8 mouse cellular contexts compared by ENCODE assay signal in genomic region chr9:114752311-114752710, GRCm38 (mm10). TPM values are rescaled to one million over a fixed set of nuclear protein-coding genes. Genes with fewer than 3 reads are reported as not detected.
DNase-seq lines count a peak whose midpoint lies in the region; ATAC-seq and TF ChIP-seq lines count a peak whose summit lies in the region.

No protein-coding gene starts in this region.

- TF ChIP-seq CTCF in heart, adult 2 months (IDR thresholded peaks at IDR 0.05): no peak

- H3K79me2 ChIP-seq in heart, adult 2 months (replicated peaks; ENCODE audit: control insufficient read depth, insufficient read depth, low read length): no peaks in the 10 kb centered on the region

- no peak for TF ChIP-seq POLR2A in heart, adult 2 months (IDR thresholded peaks at IDR 0.05; ENCODE audit: insufficient read depth, low read depth, low read length)

- intact Hi-C loops in heart, adult 2 months (cut with DNase I): loop anchor here (2.0 to 5.0 kb wide), 4 partner anchors 28 to 205 kb away; partner anchors contain the start of gene Cmtm7

- no peaks in the 10 kb centered on the region for H3K9me3 ChIP-seq in megakaryocyte, embryonic 14.5 days

- no peak for DNase-seq in heart, adult 2 months
- no peak for DNase-seq in heart, adult 9 months (ENCODE audit: low spot score in 2 of 2)
- DNase-seq in A20 (ENCODE audit: low read depth, low spot score): peak; percentile 81
- DNase-seq in urinary bladder, postnatal 36 days (ENCODE audit: low spot score in 2 of 2): no peak
- DNase-seq in adrenal gland, adult (ENCODE audit: inconsistent age in 2 of 2, low spot score in 1 of 2): no peak
- DNase-seq in MN1 (ENCODE audit: low spot score): no peak

- no peak overlapping the region for H3K4me3 ChIP-seq in heart, adult 2 months
- peak overlapping the region; percentile 92 for H3K4me3 ChIP-seq in megakaryocyte, embryonic 14.5 days (replicated peaks)

- no peak for TF ChIP-seq EP300 in heart, adult 2 months (IDR thresholded peaks at IDR 0.05; ENCODE audit: insufficient read depth, low read depth, low read length)

- H3K27ac ChIP-seq in heart, adult 2 months: peak overlapping the region; percentile 45

- ATAC-seq in granulocyte monocyte progenitor cell, adult 5-6 weeks (replicated peaks; ENCODE audit: poor library complexity, severe bottlenecking): peak; percentile 3; the same call in 1 of the 2 replicates

- H3K27me3 ChIP-seq in heart, adult 2 months (ENCODE audit: control insufficient read depth, insufficient read depth, low read length): no peaks in the 10 kb centered on the region
- no peaks in the 10 kb centered on the region for H3K27me3 ChIP-seq in megakaryocyte, embryonic 14.5 days (replicated peaks)

- H3K36me3 ChIP-seq in heart, adult 2 months (ENCODE audit: control insufficient read depth, insufficient read depth, low read length): no peaks in the 10 kb centered on the region
- H3K36me3 ChIP-seq in megakaryocyte, embryonic 14.5 days (replicated peaks; ENCODE audit: low read length): peaks cover 68% of the 10 kb centered on the region

- 58% methylated on average over 9 of the region's 9 CpGs for WGBS in heart, adult 2 months

- H3K9ac ChIP-seq in heart, adult 2 months (ENCODE audit: low read depth, low read length): no peak overlapping the region

- H3K4me1 ChIP-seq in heart, adult 2 months (ENCODE audit: control insufficient read depth, insufficient read depth, low read length): no peaks in the 10 kb centered on the region
- H3K4me1 ChIP-seq in megakaryocyte, embryonic 14.5 days: peaks cover 39% of the 10 kb centered on the region

RNA-seq across cellular contexts. Expression of gene Cmtm6, which starts 21.4 kb away (rescaled TPM):
- 10 to 100 TPM; 21.0 to 25.8 TPM for total RNA-seq in heart, adult 2 months (2021)
- polyA plus RNA-seq in heart, adult 2 months (2012; rRNA removed): 17.9 and 38.0 TPM in 2 replicates
- total RNA-seq in granulocyte monocyte progenitor cell, adult 5-6 weeks (2014; fragmentation: Nextera tagmentation): 26.2 and 30.5 TPM in 2 replicates
- 46.7 and 50.0 TPM in 2 replicates for total RNA-seq in granulocyte monocyte progenitor cell, adult 5-6 weeks (2017)
- 4.9 and 10.3 TPM in 2 replicates for polyA plus RNA-seq in megakaryocyte, embryonic 14.5 days (2012; ENCODE audit: insufficient read depth, low replicate concordance)

RNA-seq across cellular contexts. Expression of gene Cmtm7, which starts 29.3 kb away (rescaled TPM):
- total RNA-seq in heart, adult 2 months (2021): 10 to 100 TPM; 11.5 to 12.6 TPM
- 46.6 and 60.2 TPM in 2 replicates for polyA plus RNA-seq in heart, adult 2 months (2012; rRNA removed)
- total RNA-seq in granulocyte monocyte progenitor cell, adult 5-6 weeks (2014; fragmentation: Nextera tagmentation): 966 and 1,044 TPM in 2 replicates
- 864 and 928 TPM in 2 replicates for total RNA-seq in granulocyte monocyte progenitor cell, adult 5-6 weeks (2017)
- 103 and 110 TPM in 2 replicates for polyA plus RNA-seq in megakaryocyte, embryonic 14.5 days (2012; ENCODE audit: insufficient read depth, low replicate concordance)

Comparison
In these comparisons a context has a peak if more than half of its experiments do, and no peak if none do; other contexts are left out.
1. RNA of gene Cmtm7, which starts 29.3 kb away (total RNA-seq): 864 to 1,044 TPM in granulocyte monocyte progenitor cell, adult 5-6 weeks; 11.5 to 12.6 TPM in heart, adult 2 months; every median in the first group is over 10 times any median in the second.